Mouse (Mus musculus): ENCODE measurements around the gene Scyl3. TPM values are rescaled to one million over a fixed set of nuclear protein-coding genes. Genes with fewer than 3 reads are reported as not detected.

The Scyl3 gene
- polyA plus RNA-seq, 1 experiment = 18.8 TPM

GRCm38 (mm10) chr1:163911981-163912380 is 16.9 kb upstream of the Scyl3 start:
- Histone ChIP-seq H3K27ac (ENCODE audit: insufficient read depth, low read length) (no peak overlapping the region), H3K9me3 (replicated peaks; ENCODE audit: control insufficient read depth, insufficient read depth, low read length, poor library complexity, severe bottlenecking) (no peaks in the 10 kb centered on the region), H3K4me1 (ENCODE audit: control insufficient read depth, insufficient read depth, low read length) (no peaks in the 10 kb centered on the region), H3K4me3 (ENCODE audit: low read depth, low read length) (no peak overlapping the region), H3K27me3 (ENCODE audit: control insufficient read depth, insufficient read depth, low read length, poor library complexity, severe bottlenecking) (no peaks in the 10 kb centered on the region), H3K9ac (ENCODE audit: low read depth, poor library complexity, severe bottlenecking) (no peak overlapping the region), H3K36me3 (ENCODE audit: control insufficient read depth, insufficient read depth, low read length, poor library complexity, severe bottlenecking) (no peaks in the 10 kb centered on the region)
- TF ChIP-seq CTCF (IDR thresholded peaks at IDR 0.05; ENCODE audit: low read depth, low read length) (no peak), EP300 (IDR thresholded peaks at IDR 0.05; ENCODE audit: insufficient read depth, low read depth, low read length) (no peak), POLR2A (IDR thresholded peaks at IDR 0.05; ENCODE audit: insufficient read depth, low read length) (no peak)

- Histone ChIP-seq H3K27me3 (ENCODE audit: control insufficient read depth, insufficient read depth, low read length, poor library complexity, severe bottlenecking) (no peaks in the 10 kb centered on the region), H3K4me3 (ENCODE audit: low read depth, low read length) (no peak overlapping the region), H3K4me1 (ENCODE audit: control insufficient read depth, insufficient read depth, low read length) (no peaks in the 10 kb centered on the region), H3K9me3 (replicated peaks; ENCODE audit: control insufficient read depth, insufficient read depth, low read length, poor library complexity, severe bottlenecking) (no peaks in the 10 kb centered on the region), H3K27ac (ENCODE audit: insufficient read depth, low read length) (no peak overlapping the region), H3K36me3 (ENCODE audit: control insufficient read depth, insufficient read depth, low read length, poor library complexity, severe bottlenecking) (no peaks in the 10 kb centered on the region), H3K9ac (ENCODE audit: low read depth, poor library complexity, severe bottlenecking) (no peak overlapping the region)
- TF ChIP-seq CTCF (IDR thresholded peaks at IDR 0.05; ENCODE audit: low read depth, low read length) = no peak
- no peak for TF ChIP-seq POLR2A (IDR thresholded peaks at IDR 0.05; ENCODE audit: insufficient read depth, low read length)
- TF ChIP-seq EP300 (IDR thresholded peaks at IDR 0.05; ENCODE audit: insufficient read depth, low read depth, low read length) = no peak
These were observed 11.3 kb upstream of the Scyl3 start for GRCm38 (mm10) chr1:163917349-163918160.

- Histone ChIP-seq H3K27me3 (ENCODE audit: control insufficient read depth, insufficient read depth, low read length, poor library complexity, severe bottlenecking) (no peaks in the 10 kb centered on the region), H3K27ac (ENCODE audit: insufficient read depth, low read length) (no peak overlapping the region), H3K4me3 (ENCODE audit: low read depth, low read length) (no peak overlapping the region), H3K4me1 (ENCODE audit: control insufficient read depth, insufficient read depth, low read length) (no peaks in the 10 kb centered on the region), H3K9ac (ENCODE audit: low read depth, poor library complexity, severe bottlenecking) (no peak overlapping the region), H3K9me3 (replicated peaks; ENCODE audit: control insufficient read depth, insufficient read depth, low read length, poor library complexity, severe bottlenecking) (no peaks in the 10 kb centered on the region), H3K36me3 (ENCODE audit: control insufficient read depth, insufficient read depth, low read length, poor library complexity, severe bottlenecking) (no peaks in the 10 kb centered on the region)
- no peak for TF ChIP-seq CTCF (IDR thresholded peaks at IDR 0.05; ENCODE audit: low read depth, low read length)
- no peak for TF ChIP-seq EP300 (IDR thresholded peaks at IDR 0.05; ENCODE audit: insufficient read depth, low read depth, low read length)
These were observed 4.8 kb upstream of the Scyl3 start for GRCm38 (mm10) chr1:163924093-163924492.

GRCm38 (mm10) chr1:163929636-163930457 is 947 bp downstream of the Scyl3 start:
- H3K9me3 ChIP-seq (replicated peaks; ENCODE audit: control insufficient read depth, insufficient read depth, low read length, poor library complexity, severe bottlenecking) = no peaks in the 10 kb centered on the region
- H3K4me3 ChIP-seq (ENCODE audit: low read depth, low read length) = peak overlapping the region; percentile 100
- TF ChIP-seq CTCF (IDR thresholded peaks at IDR 0.05; ENCODE audit: low read depth, low read length) (no peak), EP300 (IDR thresholded peaks at IDR 0.05; ENCODE audit: insufficient read depth, low read depth, low read length) (no peak), POLR2A (IDR thresholded peaks at IDR 0.05; ENCODE audit: insufficient read depth, low read length) (no peak)
- peaks cover 12% of the 10 kb centered on the region for H3K36me3 ChIP-seq (ENCODE audit: control insufficient read depth, insufficient read depth, low read length, poor library complexity, severe bottlenecking)
- H3K4me1 ChIP-seq (ENCODE audit: control insufficient read depth, insufficient read depth, low read length) = no peaks in the 10 kb centered on the region
- peak overlapping the region; percentile 96 for H3K9ac ChIP-seq (ENCODE audit: low read depth, poor library complexity, severe bottlenecking)
- no peak overlapping the region for H3K27ac ChIP-seq (ENCODE audit: insufficient read depth, low read length)
- no peaks in the 10 kb centered on the region for H3K27me3 ChIP-seq (ENCODE audit: control insufficient read depth, insufficient read depth, low read length, poor library complexity, severe bottlenecking)

- Histone ChIP-seq H3K9me3 (replicated peaks; ENCODE audit: control insufficient read depth, insufficient read depth, low read length, poor library complexity, severe bottlenecking) (no peaks in the 10 kb centered on the region), H3K27me3 (ENCODE audit: control insufficient read depth, insufficient read depth, low read length, poor library complexity, severe bottlenecking) (no peaks in the 10 kb centered on the region), H3K9ac (ENCODE audit: low read depth, poor library complexity, severe bottlenecking) (peak overlapping the region; percentile 96), H3K36me3 (ENCODE audit: control insufficient read depth, insufficient read depth, low read length, poor library complexity, severe bottlenecking) (peaks cover 14% of the 10 kb centered on the region), H3K4me1 (ENCODE audit: control insufficient read depth, insufficient read depth, low read length) (no peaks in the 10 kb centered on the region), H3K4me3 (ENCODE audit: low read depth, low read length) (peak overlapping the region; percentile 100), H3K27ac (ENCODE audit: insufficient read depth, low read length) (no peak overlapping the region)
- TF ChIP-seq POLR2A (IDR thresholded peaks at IDR 0.05; ENCODE audit: insufficient read depth, low read length) = no peak
- TF ChIP-seq EP300 (IDR thresholded peaks at IDR 0.05; ENCODE audit: insufficient read depth, low read depth, low read length) = no peak
- no peak for TF ChIP-seq CTCF (IDR thresholded peaks at IDR 0.05; ENCODE audit: low read depth, low read length)
These were observed 1.5 kb downstream of the Scyl3 start for GRCm38 (mm10) chr1:163930458-163930794.

GRCm38 (mm10) chr1:163931801-163932200 is 2.9 kb downstream of the Scyl3 start:
- Histone ChIP-seq H3K4me1 (ENCODE audit: control insufficient read depth, insufficient read depth, low read length) (no peaks in the 10 kb centered on the region), H3K27ac (ENCODE audit: insufficient read depth, low read length) (no peak overlapping the region), H3K27me3 (ENCODE audit: control insufficient read depth, insufficient read depth, low read length, poor library complexity, severe bottlenecking) (no peaks in the 10 kb centered on the region), H3K9me3 (replicated peaks; ENCODE audit: control insufficient read depth, insufficient read depth, low read length, poor library complexity, severe bottlenecking) (no peaks in the 10 kb centered on the region), H3K4me3 (ENCODE audit: low read depth, low read length) (no peak overlapping the region), H3K36me3 (ENCODE audit: control insufficient read depth, insufficient read depth, low read length, poor library complexity, severe bottlenecking) (peaks cover 23% of the 10 kb centered on the region), H3K9ac (ENCODE audit: low read depth, poor library complexity, severe bottlenecking) (no peak overlapping the region)
- no peak for TF ChIP-seq POLR2A (IDR thresholded peaks at IDR 0.05; ENCODE audit: insufficient read depth, low read length)
- TF ChIP-seq EP300 (IDR thresholded peaks at IDR 0.05; ENCODE audit: insufficient read depth, low read depth, low read length) = no peak
- TF ChIP-seq CTCF (IDR thresholded peaks at IDR 0.05; ENCODE audit: low read depth, low read length) = no peak
